Mouse (Mus musculus): Measurements from ENCODE around the gene Foxp4.

DNA sequence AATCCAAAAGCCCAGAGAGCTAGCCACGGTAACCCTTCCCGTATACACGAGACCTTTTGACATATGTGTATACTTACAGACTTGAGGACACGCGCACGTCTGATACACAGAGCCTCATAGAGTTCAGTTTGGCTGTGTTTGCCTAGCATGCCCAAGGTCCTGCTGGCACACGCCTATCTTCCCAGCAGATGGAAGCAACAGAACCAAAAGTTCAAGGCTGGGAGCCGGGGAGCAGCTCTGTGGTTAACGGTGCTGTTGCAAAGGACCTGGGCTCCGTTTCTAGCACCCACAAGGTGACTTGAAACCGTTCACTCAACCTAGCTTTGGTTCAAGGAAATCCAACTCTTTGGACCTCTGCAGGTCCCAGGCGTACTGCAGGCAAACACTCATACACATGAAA is 25.0 kb upstream of the Foxp4 start:
- no peak for TF ChIP-seq GATA1 (IDR thresholded peaks at IDR 0.05; ENCODE audit: low read length)
- no peak for TF ChIP-seq TAL1 (IDR thresholded peaks at IDR 0.05; ENCODE audit: low read length)

All from erythroblast, embryonic 14.5 days (primary cell).